Mouse (Mus musculus) cerebellum, postnatal 10 days (tissue): Measurements from ENCODE around the gene Gnat2.
A peak's percentile ranks its signal among the peaks of the same experiment; 100 is the strongest.

Experiments
- DNase-seq, 2 experiments: peaks; one replicate each; pipeline ENCODE4 v3.0.0; 2021; ENCODE audit warnings: mixed read lengths in 2 of 2

Gnat2 gene

GRCm38 (mm10) chr3:108092536-108093115, at the start of gene Gnat2:
Gene Gnat2, plus strand, starts transcription at chr3:108092789.
- no peak for DNase-seq

- DNase-seq = peak; percentile 84 to 88
These were observed 48.0 kb upstream of the Gnat2 start, which contains the start of gene Gstm4 for GRCm38 (mm10) chr3:108044394-108045140. Gene Gstm4, minus strand, starts transcription at chr3:108044894.

- DNase-seq = no peak
These were observed 45.5 kb upstream of the Gnat2 start for GRCm38 (mm10) chr3:108046944-108047655.

DNA sequence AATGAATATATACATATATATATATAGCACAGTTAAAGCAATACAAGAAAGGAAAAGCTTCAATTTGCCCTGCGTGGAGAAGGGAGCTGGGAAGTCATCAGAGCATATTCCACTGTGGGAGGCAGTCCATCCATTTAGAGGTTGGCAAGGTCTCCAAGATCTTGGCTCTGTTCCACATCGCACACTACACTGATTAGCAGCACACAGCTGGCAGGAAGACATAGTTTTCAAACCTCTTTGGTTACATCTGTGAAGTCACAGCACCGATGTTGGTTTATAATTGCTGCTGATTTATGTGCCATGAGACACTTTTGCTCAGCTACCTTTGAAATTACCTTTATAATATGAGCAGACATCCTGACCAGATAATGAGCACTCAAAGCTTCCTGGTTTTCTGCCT, 44.3 kb upstream of the Gnat2 start:
- peak in 1 of 2 experiments; percentile 17 for DNase-seq

- no peak for DNase-seq
These were observed 42.1 kb upstream of the Gnat2 start for GRCm38 (mm10) chr3:108050493-108050892.

- peak; percentile 72 to 82 for DNase-seq
These were observed 31.2 kb upstream of the Gnat2 start for GRCm38 (mm10) chr3:108061420-108061819.

- DNase-seq = peak in 1 of 2 experiments; percentile 46
These were observed 29.9 kb upstream of the Gnat2 start for GRCm38 (mm10) chr3:108062648-108063047.

DNA sequence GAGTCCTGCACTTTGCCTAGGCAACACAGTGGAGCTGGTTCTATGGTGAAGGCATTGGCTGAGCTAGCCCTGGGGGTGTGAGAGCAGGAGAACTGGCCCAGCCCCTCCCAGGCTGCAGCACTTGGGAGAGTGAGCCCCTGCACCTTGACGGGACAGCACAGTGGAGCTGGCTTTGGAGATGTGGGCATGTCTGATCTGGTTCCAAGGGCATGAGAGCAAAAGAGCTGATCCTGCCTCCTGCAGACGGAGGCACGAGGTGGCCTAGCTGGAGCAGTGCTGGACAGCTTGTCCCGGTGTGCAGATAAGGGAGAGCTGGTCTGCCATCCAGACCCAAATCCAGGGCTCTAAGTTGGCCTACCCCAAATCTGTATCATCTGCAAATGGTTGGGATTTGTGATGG, 27.9 kb upstream of the Gnat2 start:
- DNase-seq = no peak

DNA sequence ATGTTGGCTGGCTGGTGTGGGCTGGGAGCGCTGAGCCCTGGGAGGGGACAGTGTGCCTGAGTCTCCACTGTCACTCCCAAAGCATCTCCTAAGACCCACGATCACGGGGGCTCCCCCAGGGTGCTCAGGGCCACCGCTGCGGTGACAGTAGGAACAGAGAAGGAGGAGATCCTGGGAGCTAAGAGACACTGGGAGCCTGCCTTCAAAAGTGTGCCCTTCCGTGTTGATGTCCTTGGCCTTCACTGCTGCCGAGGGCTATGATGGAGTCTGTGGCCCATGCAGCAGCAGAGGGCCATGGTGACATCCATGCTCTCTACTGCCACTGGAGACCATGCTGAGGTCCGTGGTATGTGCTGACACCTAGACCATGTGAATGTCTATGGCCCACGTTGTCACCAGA, 27.0 kb upstream of the Gnat2 start:
- DNase-seq = no peak

- DNase-seq = no peak
These were observed 25.1 kb upstream of the Gnat2 start for GRCm38 (mm10) chr3:108067370-108067934.

GRCm38 (mm10) chr3:108068826-108069225, 23.8 kb upstream of the Gnat2 start:
- no peak for DNase-seq

- no peak for DNase-seq
These were observed 23.2 kb upstream of the Gnat2 start for GRCm38 (mm10) chr3:108069231-108069870.

- DNase-seq = peak; percentile 76 to 80
These were observed 22.0 kb upstream of the Gnat2 start for GRCm38 (mm10) chr3:108070295-108071293.

GRCm38 (mm10) chr3:108072983-108073569, 19.5 kb upstream of the Gnat2 start:
- DNase-seq = peak; percentile 52 to 68

DNA sequence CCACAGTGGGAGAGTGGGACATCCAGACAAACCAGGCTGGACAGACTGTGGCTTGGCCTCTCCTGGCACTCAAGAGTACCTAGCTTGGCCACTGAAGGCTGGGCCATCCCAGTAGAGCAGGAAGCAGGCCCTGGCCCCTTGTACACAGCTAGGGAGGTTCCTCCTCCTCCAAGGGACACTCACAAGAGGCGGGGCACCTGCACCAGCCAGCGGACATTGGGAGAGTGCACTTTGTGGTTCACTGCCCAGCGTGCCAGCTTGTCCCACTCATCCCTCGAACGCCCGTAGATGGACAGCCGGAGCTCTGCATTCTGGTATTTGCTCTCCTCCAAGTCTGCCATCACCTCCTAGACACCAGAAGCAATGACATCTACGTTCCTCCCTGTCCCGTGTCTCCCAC, 15.8 kb upstream of the Gnat2 start:
- DNase-seq = no peak

DNA sequence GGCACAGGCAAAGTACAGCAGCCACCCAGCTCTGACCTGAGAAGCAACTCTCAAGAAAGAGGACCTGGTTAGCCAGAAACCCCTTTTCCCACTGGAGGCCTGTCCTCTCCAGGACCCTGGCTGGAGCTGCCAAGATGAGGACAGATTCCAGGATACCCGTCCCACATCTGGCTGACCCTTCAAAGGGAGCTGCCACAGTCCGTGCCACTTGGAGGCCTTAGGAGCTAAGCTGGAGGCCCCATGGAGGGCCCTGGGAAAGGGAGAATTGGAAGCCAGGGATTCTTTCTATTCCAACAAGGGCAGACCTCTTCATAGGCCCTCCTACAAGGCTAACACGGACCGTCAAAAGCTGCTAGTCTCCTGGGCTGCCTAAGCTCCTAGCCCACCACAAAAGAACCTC, 10.9 kb upstream of the Gnat2 start:
- no peak for DNase-seq

DNA sequence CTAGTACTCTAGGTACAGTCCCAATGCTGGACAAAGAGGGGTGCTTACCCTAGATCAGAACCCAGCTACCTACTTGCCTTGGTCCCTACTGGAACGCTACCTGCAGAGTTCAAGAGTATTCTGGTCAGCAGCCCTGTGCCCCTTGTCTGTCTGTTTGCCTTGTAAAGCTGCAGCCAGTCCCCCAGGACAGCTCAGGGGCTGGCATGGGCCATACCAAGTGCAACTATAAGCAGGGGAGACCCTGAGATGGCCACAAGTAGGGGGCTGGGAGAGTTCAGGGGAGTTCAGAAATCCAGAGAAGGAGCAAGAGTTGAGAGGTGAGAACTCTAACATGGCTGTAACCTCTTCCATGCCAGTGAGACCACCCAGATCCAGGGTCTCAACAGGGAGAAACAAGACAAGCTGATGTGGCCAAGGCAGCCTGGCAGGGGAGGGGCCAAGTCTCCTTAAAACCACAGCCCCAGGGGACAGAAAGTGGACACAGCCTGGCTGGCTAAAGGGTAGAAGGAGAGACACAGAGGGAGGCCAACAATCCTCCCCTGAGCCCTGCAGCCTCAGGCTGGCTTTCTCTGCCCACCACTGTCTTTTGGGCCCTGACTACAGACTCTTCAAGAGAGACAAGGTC, 10.2 kb upstream of the Gnat2 start:
- peak in 1 of 2 experiments; percentile 37 for DNase-seq

DNA sequence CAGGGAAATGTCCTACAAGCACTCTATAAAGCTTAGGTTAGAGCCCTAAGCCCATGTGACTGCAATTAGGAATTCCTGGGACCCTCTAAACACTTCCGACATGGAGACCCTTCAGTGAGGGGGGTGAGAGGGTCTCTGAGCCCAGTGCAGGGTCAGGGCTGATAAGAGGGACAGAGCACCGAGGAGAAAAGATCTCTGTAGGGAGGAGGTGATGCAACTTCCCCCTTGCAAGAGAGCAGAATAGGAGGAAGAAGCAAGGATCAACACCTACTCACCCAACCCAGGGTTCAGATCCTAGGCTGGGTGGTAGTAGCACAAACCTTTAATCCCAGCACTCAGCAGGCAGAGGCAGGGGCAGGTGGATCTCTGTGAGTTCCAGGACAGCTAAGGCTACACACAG, 9.4 kb upstream of the Gnat2 start:
- no peak for DNase-seq

DNA sequence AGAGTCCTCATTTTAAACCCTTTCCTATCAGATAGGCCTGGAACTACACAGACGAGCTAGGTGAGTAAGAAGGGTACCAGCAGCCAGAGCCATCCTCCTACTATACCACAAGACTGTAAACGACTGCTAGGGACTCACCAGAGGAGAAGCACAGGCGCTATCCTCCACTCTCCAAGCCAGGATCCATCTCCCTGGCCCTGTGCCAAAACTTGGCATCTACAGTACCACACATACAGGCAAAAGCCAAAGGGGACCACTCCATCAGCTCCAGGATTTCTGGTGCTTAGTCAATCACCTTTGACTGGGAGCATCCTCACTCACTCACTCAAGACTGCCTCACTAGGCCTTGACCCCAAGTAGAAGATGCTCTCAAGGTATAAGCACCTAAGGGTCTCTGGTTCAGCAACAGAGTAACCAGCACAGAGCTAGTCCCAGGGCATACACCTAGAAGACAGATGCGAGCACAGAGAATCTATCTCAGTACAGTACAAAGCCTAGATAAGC, 8.6 kb upstream of the Gnat2 start:
- DNase-seq = peak; percentile 73 to 75

DNA sequence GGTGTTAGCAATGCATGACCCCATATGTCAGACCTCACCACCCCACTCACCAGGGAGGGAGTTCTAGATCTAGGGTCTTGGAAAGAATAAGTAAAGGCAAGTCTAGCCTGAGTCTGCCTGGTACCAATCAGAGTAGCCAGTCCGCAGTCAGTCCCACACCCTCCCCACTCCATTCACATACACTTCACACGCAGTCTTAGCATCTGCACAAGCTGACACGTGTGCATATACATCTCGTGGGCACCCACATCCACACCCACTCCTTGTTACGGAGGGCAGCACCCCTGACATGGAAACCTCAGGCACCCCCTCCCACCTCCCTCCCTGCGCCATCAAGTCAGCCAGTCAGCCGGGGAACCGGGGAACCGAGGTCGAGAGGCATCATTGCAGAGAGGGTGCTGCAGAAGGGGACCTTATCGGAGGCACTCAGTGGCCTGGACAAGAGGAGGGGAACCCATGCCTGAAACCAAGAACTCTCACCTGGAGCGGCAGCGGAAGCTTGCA, 7.8 kb upstream of the Gnat2 start:
- DNase-seq = no peak
